ENCODE assay signal across 18 mouse cellular contexts in the genomic region with DNA sequence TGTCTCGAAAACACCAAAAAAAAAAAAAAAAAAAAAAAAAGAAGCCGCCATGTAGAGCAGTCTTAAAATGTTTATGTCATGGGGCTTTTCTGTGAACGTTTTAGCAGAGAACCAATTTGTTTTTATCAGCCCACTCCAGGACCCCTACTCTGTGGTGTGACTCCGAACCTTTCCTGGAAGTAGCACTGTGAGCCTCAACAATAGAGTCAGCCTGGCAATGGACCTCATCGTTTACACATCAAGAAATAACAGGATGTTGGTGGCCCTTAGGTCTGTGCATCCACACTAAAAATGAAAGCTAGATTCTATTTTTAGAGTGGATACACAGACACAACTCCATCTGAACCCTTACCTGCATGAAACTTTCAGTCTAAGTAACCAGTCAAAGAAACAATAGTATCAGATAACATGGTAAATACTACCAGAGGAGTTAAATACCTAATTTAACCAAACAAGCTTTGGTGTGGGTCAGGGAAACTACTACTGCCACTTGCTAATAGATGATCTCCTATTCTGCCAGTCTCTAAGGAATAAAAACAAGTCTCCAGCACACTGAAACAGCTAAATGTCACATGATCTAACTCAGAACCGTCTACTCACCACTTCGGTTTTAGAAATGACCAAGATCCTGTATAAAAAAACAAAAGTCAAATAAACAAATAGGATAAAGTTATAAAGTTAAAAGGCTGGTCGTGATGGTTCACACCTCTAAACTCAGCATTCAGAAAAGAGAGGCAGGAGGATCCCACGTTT.
DNase-seq lines count a peak whose midpoint lies in the region; ATAC-seq and TF ChIP-seq lines count a peak whose summit lies in the region.
"Had no signal": no experiment of that assay in that cellular context is flagged by ENCODE, and none has a peak within 500 bp of the region (broad histone marks: within the 10 kb centered on the region; RNA-seq: fewer than 3 reads in every experiment).

No protein-coding gene starts in this region.

- H3K9me3 ChIP-seq in hindbrain, embryonic 15.5 days, result no peaks in the 10 kb centered on the region
- no peaks in the 10 kb centered on the region for H3K9me3 ChIP-seq in hindbrain, embryonic 10.5 days
- no peaks in the 10 kb centered on the region for H3K9me3 ChIP-seq in midbrain, embryonic 15.5 days
- H3K9me3 ChIP-seq: forebrain, embryonic 13.5 days; heart, embryonic 15.5 days; hindbrain, embryonic 12.5 days; limb, embryonic 13.5 days; liver, embryonic 15.5 days; stomach, embryonic 15.5 days had no signal

- DNase-seq in hindbrain, embryonic 10.5 days (ENCODE audit: low spot score), result no peak
- DNase-seq in thymus, adult 2 months, result no peak
- no peak for DNase-seq in thymus, postnatal 14 days
- no peak for DNase-seq in layer of hippocampus, adult 8-10 months (ENCODE audit: low spot score in 2 of 2)
- DNase-seq: cerebellum, postnatal 14 days; right cerebral cortex, adult 18-20 months had no signal

- TF ChIP-seq POLR2A in thymus, adult 2 months (IDR thresholded peaks at IDR 0.05; ENCODE audit: control insufficient read depth, extremely low read depth, insufficient read depth, low read length, poor library complexity), result no peak

- no peak overlapping the region for H3K4me3 ChIP-seq in hindbrain, embryonic 15.5 days
- no peak overlapping the region for H3K4me3 ChIP-seq in hindbrain, embryonic 10.5 days
- H3K4me3 ChIP-seq in thymus, adult 2 months (ENCODE audit: control insufficient read depth, insufficient read depth, low read length), result no peak overlapping the region
- no peak overlapping the region for H3K4me3 ChIP-seq in midbrain, embryonic 15.5 days
- H3K4me3 ChIP-seq: forebrain, embryonic 13.5 days; heart, embryonic 15.5 days; hindbrain, embryonic 12.5 days; left cerebral cortex, adult 2 months; limb, embryonic 13.5 days; liver, embryonic 15.5 days; stomach, embryonic 15.5 days had no signal

- 0 out of 2 replicates have a peak, but pooled peaks cover 2% of the 10 kb centered on the region for H3K36me3 ChIP-seq in hindbrain, embryonic 15.5 days
- H3K36me3 ChIP-seq in hindbrain, embryonic 10.5 days, result no peaks in the 10 kb centered on the region
- peaks cover 1% of the 10 kb centered on the region; the same call in 1 of the 2 replicates for H3K36me3 ChIP-seq in thymus, adult 2 months (ENCODE audit: control insufficient read depth, insufficient read depth, low read length)
- H3K36me3 ChIP-seq in midbrain, embryonic 15.5 days (replicated peaks), result no peaks in the 10 kb centered on the region
- H3K36me3 ChIP-seq: hindbrain, embryonic 12.5 days; limb, embryonic 13.5 days; stomach, embryonic 15.5 days had no signal

- TF ChIP-seq CTCF in thymus, adult 2 months (IDR thresholded peaks at IDR 0.05; ENCODE audit: borderline replicate concordance, control insufficient read depth, extremely low read depth, insufficient read depth, low read length, poor library complexity), result no peak

- H3K9ac ChIP-seq in hindbrain, embryonic 15.5 days, result no peak overlapping the region
- no peak overlapping the region for H3K9ac ChIP-seq in midbrain, embryonic 15.5 days
- H3K9ac ChIP-seq: forebrain, embryonic 13.5 days; heart, embryonic 15.5 days; hindbrain, embryonic 12.5 days; limb, embryonic 13.5 days; liver, embryonic 15.5 days; stomach, embryonic 15.5 days had no signal

- H3K27me3 ChIP-seq in hindbrain, embryonic 15.5 days, result no peaks in the 10 kb centered on the region
- H3K27me3 ChIP-seq in hindbrain, embryonic 10.5 days (ENCODE audit: insufficient read depth, poor library complexity, severe bottlenecking), result no peaks in the 10 kb centered on the region
- H3K27me3 ChIP-seq in thymus, adult 2 months (ENCODE audit: control insufficient read depth, insufficient read depth, low read length), result no peaks in the 10 kb centered on the region
- H3K27me3 ChIP-seq in midbrain, embryonic 15.5 days (replicated peaks), result no peaks in the 10 kb centered on the region
- H3K27me3 ChIP-seq: forebrain, embryonic 13.5 days; heart, embryonic 15.5 days; hindbrain, embryonic 12.5 days; limb, embryonic 13.5 days; liver, embryonic 15.5 days; stomach, embryonic 15.5 days had no signal

- no peaks in the 10 kb centered on the region for H3K4me1 ChIP-seq in hindbrain, embryonic 15.5 days (replicated peaks)
- peaks cover 6% of the 10 kb centered on the region; the same call in 1 of the 2 replicates for H3K4me1 ChIP-seq in hindbrain, embryonic 10.5 days (replicated peaks)
- H3K4me1 ChIP-seq in thymus, adult 2 months (replicated peaks; ENCODE audit: control insufficient read depth, insufficient read depth, low read length), result peaks cover 27% of the 10 kb centered on the region
- no peaks in the 10 kb centered on the region for H3K4me1 ChIP-seq in midbrain, embryonic 15.5 days
- H3K4me1 ChIP-seq: forebrain, embryonic 13.5 days; heart, embryonic 15.5 days; limb, embryonic 13.5 days; stomach, embryonic 15.5 days had no signal

- 0 out of 2 replicates have a peak, but pooled peaks have one; percentile 19 for ATAC-seq in hindbrain, embryonic 15.5 days (ENCODE audit: low FRiP score, low read depth)
- peak; percentile 75 for ATAC-seq in inflammation-experienced regulatory T-cells, adult 6 months
- ATAC-seq in midbrain, embryonic 15.5 days (replicated peaks), result no peak
- ATAC-seq: forebrain, embryonic 13.5 days; intestine, embryonic 16.5 days had no signal

- 82% methylated on average over 9 of the region's 9 CpGs for WGBS in hindbrain, embryonic 15.5 days
- WGBS in hindbrain, embryonic 10.5 days, result 79% methylated on average over 9 of the region's 9 CpGs
- WGBS in thymus, adult 2 months, result 55% methylated on average over 9 of the region's 9 CpGs
- 81% methylated on average over 9 of the region's 9 CpGs for WGBS in midbrain, embryonic 15.5 days

- no peak overlapping the region for H3K4me2 ChIP-seq in hindbrain, embryonic 15.5 days
- no peak overlapping the region for H3K4me2 ChIP-seq in midbrain, embryonic 15.5 days
- H3K4me2 ChIP-seq: forebrain, embryonic 13.5 days; heart, embryonic 15.5 days; hindbrain, embryonic 12.5 days; limb, embryonic 13.5 days; liver, embryonic 15.5 days; stomach, embryonic 15.5 days had no signal

- no peak overlapping the region for H3K27ac ChIP-seq in hindbrain, embryonic 15.5 days (replicated peaks)
- H3K27ac ChIP-seq in hindbrain, embryonic 10.5 days, result no peak overlapping the region
- H3K27ac ChIP-seq in thymus, adult 2 months (ENCODE audit: control insufficient read depth, insufficient read depth, low read length), result peak overlapping the region; percentile 18
- no peak overlapping the region for H3K27ac ChIP-seq in midbrain, embryonic 15.5 days
- H3K27ac ChIP-seq: forebrain, embryonic 13.5 days; heart, embryonic 15.5 days; hindbrain, embryonic 12.5 days; kidney, postnatal 0 days; left cerebral cortex, adult 2 months; limb, embryonic 13.5 days; liver, embryonic 15.5 days; stomach, embryonic 15.5 days had no signal
